Mouse (Mus musculus) intestine, embryonic 15.5 days (tissue): ENCODE results near the gene Irf2. TPM values are rescaled to one million over a fixed set of nuclear protein-coding genes. Genes with fewer than 3 reads are reported as not detected.

ENCODE experiments used
- ATAC-seq: fragments of 200-750 bp; cut with Nextera tagmentation; 2 replicates; pipeline ENCODE4 v1.8.0; 2017; ENCODE audit warnings: moderate TSS enrichment, moderate library complexity
- H3K27ac ChIP-seq: fragments of 300-500 bp; sonication (generic); 2 replicates; pipeline ENCODE4 v1.5.1; 2015; ENCODE audit warnings: mild to moderate bottlenecking, inconsistent platforms
- H3K27me3 ChIP-seq: fragments of 300-500 bp; sonication (generic); replicated peaks from 2 replicates; pipeline ENCODE4 v1.6.1; 2015; ENCODE audit warnings: inconsistent platforms
- H3K36me3 ChIP-seq: fragments of 300-500 bp; sonication (generic); 2 replicates; pipeline ENCODE4 v1.6.1; 2015; ENCODE audit warnings: inconsistent platforms
- H3K4me1 ChIP-seq: fragments of 300-500 bp; sonication (generic); replicated peaks from 2 replicates; pipeline ENCODE4 v1.6.1; 2015; ENCODE audit warnings: inconsistent platforms
- H3K4me2 ChIP-seq: fragments of 300-500 bp; sonication (generic); replicated peaks from 2 replicates; pipeline ENCODE4 v1.6.1; 2015; ENCODE audit warnings: mild to moderate bottlenecking, inconsistent platforms
- H3K4me3 ChIP-seq: fragments of 300-500 bp; sonication (generic); replicated peaks from 2 replicates; pipeline ENCODE4 v1.5.1; 2015; ENCODE audit warnings: inconsistent platforms
- H3K9ac ChIP-seq: fragments of 300-500 bp; sonication (generic); 2 replicates; pipeline ENCODE4 v1.6.1; 2015; ENCODE audit warnings: inconsistent platforms
- H3K9me3 ChIP-seq: fragments of 300-500 bp; sonication (generic); 2 replicates; pipeline ENCODE4 v1.6.1; 2016; ENCODE audit warnings: inconsistent platforms
- WGBS: fragments of 180-500 bp; shearing (Covaris S2); methylation state at CpG from one replicate; pipeline ENCODE4 v1.1.7; 2015; 5-methylcytosine and 5-hydroxymethylcytosine counted together
- polyA plus RNA-seq: library from polyadenylated mRNA; unstranded; fragments of >200 nt; fragmentation: Nextera tagmentation; extraction: Ambion mirVana; gene quantifications from 2 replicates; pipeline ENCODE4 v1.2.1, GENCODE M21; 2015

Irf2 gene
- polyA plus RNA-seq, 1 experiment from 2014 or later = 34.7 TPM

DNA sequence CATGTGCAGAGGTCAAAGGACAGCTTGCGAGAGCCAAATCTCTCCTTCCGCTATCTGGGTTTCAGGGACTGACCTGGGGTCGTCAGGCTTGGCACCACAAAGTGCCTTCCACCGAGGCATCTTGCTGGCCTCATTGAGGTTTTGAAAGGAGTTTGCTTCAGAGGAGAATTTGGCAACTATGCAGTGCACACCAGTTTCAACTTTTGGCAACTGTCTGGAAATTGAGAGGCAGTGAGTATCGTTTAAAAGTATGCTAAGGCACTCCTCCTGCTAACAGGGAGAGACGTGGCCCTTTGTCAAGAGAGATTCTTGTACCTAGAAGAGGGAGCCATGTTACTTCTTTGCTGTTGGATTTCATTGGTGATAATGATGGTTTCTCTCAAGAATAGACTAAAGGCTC is 21.9 kb downstream of the Irf2 start:
- H3K27ac ChIP-seq = peak overlapping the region; percentile 62
- 72% methylated on average over 6 of the region's 6 CpGs for WGBS
- no peaks in the 10 kb centered on the region for H3K27me3 ChIP-seq
- H3K4me2 ChIP-seq = no peak overlapping the region
- no peaks in the 10 kb centered on the region for H3K9me3 ChIP-seq
- no peaks in the 10 kb centered on the region for H3K36me3 ChIP-seq
- no peak overlapping the region for H3K9ac ChIP-seq
- 0 out of 2 replicates have a peak, but pooled peaks cover 11% of the 10 kb centered on the region for H3K4me1 ChIP-seq
- ATAC-seq = peak; percentile 27; the same call in 1 of the 2 replicates
- H3K4me3 ChIP-seq = no peak overlapping the region

DNA sequence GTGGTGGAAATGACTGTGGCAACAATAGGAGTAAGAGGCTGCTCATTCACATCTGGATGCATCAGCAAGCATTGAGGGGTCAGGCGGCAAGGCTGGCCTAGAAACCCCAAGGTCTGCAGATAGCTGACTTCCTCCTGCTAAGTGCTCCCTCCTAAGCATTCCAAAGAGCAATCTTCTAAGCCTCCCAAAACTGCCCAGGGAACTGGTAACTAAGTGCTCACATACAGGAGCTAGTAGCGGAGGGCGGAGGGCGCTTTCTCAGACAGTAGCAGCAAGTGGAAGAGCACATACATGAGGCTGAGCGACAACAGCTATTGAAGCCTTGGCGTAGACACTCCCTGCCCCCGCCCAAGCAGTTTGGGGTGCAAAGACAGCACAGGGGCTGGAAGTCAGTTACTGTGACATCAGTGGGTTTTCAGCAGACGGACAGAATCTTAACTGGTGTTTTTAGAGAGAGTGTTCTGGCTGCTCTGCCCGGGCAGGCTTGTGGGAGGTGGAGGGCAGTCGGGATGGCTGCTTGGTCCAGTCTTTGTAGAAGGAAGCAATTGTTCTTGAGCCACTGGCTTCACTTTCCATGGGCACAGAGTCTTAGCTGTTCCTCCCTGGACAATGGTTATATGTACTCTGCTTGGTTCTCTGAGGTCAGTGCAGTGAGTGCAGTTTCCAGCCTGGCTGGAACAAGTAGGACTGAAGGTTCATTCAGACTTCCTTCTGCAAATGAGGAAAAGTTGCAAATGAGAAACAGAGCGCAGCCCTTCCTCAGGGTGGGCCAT is 30.1 kb downstream of the Irf2 start:
- WGBS = 74% methylated on average over 11 of the region's 11 CpGs
- Histone ChIP-seq H3K27me3 (no peaks in the 10 kb centered on the region), H3K4me3 (no peak overlapping the region), H3K9me3 (no peaks in the 10 kb centered on the region), H3K9ac (no peak overlapping the region), H3K4me1 (peaks cover 7% of the 10 kb centered on the region), H3K27ac (0 out of 2 replicates have a peak overlapping the region, but pooled peaks have one; percentile 9), H3K36me3 (no peaks in the 10 kb centered on the region), H3K4me2 (no peak overlapping the region)
- ATAC-seq = peak; percentile 57; the same call in 1 of the 2 replicates

DNA sequence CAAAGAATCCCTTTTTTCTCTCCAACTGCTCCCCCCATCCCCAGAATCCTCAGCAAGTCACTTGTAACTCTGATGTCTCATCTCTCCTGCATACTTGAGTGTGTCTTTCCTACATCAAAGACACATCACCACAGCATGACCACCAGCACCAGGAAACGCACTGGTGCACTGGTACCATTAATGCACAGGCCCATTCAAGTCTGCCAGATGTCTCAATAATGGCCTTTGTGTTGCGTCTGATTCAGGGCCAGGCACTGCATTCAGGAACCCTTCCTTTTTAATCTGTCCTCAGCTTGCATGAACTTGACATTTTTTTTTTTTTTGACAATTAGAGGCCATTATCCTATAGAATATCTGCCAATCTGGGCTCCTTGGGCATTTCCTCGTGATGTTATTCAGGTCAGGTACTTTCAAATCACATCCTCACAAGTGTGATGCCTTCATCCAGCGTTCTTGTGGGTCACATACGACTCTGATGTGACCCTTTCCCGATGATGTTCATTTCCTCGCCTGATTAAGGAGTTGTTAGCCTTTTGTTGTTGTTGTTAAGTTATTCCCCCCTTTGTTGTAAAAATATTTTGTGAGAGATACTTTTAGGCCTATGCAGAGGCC is 31.5 kb downstream of the Irf2 start:
- H3K4me1 ChIP-seq = peaks cover 7% of the 10 kb centered on the region
- H3K27me3 ChIP-seq = no peaks in the 10 kb centered on the region
- H3K36me3 ChIP-seq = no peaks in the 10 kb centered on the region
- H3K9ac ChIP-seq = no peak overlapping the region
- no peak for ATAC-seq
- no peak overlapping the region for H3K27ac ChIP-seq
- no peak overlapping the region for H3K4me3 ChIP-seq
- no peaks in the 10 kb centered on the region for H3K9me3 ChIP-seq
- 86% methylated on average over 7 of the region's 7 CpGs for WGBS
- no peak overlapping the region for H3K4me2 ChIP-seq

DNA sequence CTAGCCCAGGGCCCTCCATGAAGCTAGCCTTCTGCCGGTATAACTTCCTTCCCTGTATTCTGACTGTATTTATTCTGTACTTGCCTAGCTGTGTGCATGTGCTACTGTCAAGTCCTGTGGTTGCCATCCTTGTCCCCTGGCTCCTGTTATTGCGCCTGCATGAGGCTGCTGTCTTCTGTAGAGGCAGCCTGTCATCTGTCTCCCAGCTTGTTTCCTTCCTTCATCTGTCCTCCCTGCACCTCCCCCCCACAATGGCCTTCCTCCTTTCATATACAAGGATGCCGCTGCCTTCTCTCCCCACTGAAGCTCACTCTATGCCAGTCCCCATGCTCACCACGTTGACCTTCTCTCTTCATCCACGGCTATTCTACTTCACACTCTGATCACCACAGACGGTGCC is 33.3 kb downstream of the Irf2 start:
- 84% methylated on average over 6 of the region's 6 CpGs for WGBS
- Histone ChIP-seq H3K4me3 (no peak overlapping the region), H3K4me1 (peaks cover 7% of the 10 kb centered on the region), H3K9me3 (no peaks in the 10 kb centered on the region), H3K36me3 (no peaks in the 10 kb centered on the region), H3K9ac (no peak overlapping the region), H3K27me3 (no peaks in the 10 kb centered on the region), H3K4me2 (no peak overlapping the region), H3K27ac (no peak overlapping the region)
- no peak for ATAC-seq

DNA sequence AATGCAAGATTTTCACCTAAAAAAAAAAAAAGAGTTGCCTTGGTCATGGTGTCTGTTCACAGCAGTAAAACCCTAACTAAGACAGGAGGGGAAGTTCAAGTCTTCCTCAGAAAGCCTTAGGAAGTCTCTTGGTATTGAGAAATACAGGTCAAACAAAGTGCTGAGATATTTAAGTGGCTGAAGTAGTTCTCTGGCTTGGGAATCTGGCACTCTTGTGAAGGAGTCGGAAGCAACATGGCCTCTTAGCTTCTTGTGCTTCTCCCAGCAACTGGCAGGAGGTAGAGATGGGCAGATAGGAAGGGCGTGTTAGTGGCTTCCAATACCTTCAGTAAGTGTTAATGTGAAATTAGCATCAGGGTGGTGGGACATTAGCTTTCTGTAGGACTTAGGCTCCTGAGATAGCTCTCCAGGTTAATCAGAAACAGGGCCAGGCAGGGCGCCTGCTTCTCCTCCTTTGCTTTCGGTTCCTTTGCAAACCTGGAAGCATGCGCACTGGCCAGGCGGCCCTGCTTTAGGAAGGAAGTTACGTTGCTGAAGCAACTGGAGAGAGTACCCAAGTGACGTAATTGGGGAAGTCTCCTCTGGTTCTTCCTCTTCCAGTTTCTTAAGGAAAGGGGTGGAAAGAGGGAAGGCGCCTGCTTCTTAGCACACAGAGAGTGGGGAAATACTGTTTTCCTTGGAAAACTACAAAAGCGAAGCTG is 38.4 kb downstream of the Irf2 start:
- no peaks in the 10 kb centered on the region for H3K27me3 ChIP-seq
- peaks cover 5% of the 10 kb centered on the region; the same call in 1 of the 2 replicates for H3K36me3 ChIP-seq
- no peaks in the 10 kb centered on the region for H3K4me1 ChIP-seq
- no peak for ATAC-seq
- no peak overlapping the region for H3K27ac ChIP-seq
- no peak overlapping the region for H3K4me2 ChIP-seq
- H3K9me3 ChIP-seq = no peaks in the 10 kb centered on the region
- 86% methylated on average over 10 of the region's 10 CpGs for WGBS
- H3K9ac ChIP-seq = no peak overlapping the region
- no peak overlapping the region for H3K4me3 ChIP-seq

DNA sequence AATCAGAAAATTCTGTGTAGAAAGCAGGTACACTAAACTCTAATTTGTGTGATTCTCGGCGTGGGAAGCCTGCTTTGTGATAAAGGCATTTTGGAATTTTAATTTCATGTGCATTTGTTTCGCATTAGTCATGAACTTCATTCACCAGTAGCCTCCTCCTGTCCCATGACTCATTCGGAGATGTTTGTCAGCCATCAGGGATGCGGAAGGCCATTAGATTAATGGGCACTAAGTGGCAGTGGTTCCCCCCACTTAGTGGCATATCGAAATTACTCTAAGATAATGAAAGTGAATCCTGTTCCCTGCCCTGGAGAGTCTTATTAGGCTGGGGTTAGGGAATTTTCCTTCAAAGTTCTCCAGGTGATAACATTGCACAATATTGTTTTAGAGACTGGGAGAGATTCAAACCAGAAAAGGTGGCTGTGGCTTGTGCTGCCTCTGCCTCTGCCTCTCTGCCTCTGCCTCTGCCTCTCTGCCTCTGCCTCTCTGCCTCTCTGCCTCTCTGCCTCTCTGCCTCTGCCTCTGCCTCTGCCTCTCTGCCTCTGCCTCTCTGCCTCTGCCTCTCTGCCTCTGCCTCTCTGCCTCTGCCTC is 41.6 kb downstream of the Irf2 start:
- H3K4me2 ChIP-seq = no peak overlapping the region
- H3K4me1 ChIP-seq = no peaks in the 10 kb centered on the region
- no peak overlapping the region for H3K9ac ChIP-seq
- no peaks in the 10 kb centered on the region for H3K27me3 ChIP-seq
- H3K9me3 ChIP-seq = no peaks in the 10 kb centered on the region
- H3K36me3 ChIP-seq = peaks cover 5% of the 10 kb centered on the region; the same call in 1 of the 2 replicates
- 77% methylated on average over 6 of the region's 6 CpGs for WGBS
- no peak overlapping the region for H3K4me3 ChIP-seq
- no peak for ATAC-seq
- no peak overlapping the region for H3K27ac ChIP-seq

DNA sequence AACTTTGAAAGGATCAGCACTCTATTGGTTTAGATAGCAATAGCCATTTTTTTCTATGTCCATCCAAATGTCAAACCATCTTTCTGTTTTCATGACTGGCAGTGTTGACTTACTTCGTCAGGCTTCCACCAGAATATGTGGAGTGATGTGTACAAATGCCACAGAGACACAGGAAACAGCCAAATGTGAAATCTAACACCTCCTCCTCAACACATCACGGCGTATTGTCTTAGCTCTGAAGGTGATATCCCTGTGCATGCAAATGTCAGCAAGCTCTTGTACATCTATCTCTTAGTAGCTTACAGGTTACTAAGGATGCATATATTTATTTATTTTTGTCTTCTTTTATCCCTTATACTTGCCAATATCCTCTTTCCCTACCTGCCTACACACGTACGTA is 42.7 kb downstream of the Irf2 start:
- no peaks in the 10 kb centered on the region for H3K27me3 ChIP-seq
- H3K4me2 ChIP-seq = no peak overlapping the region
- no peak overlapping the region for H3K9ac ChIP-seq
- H3K27ac ChIP-seq = no peak overlapping the region
- H3K36me3 ChIP-seq = peaks cover 5% of the 10 kb centered on the region; the same call in 1 of the 2 replicates
- WGBS = 90% methylated on average over 5 of the region's 5 CpGs
- H3K9me3 ChIP-seq = no peaks in the 10 kb centered on the region
- H3K4me3 ChIP-seq = no peak overlapping the region
- ATAC-seq = no peak
- no peaks in the 10 kb centered on the region for H3K4me1 ChIP-seq

DNA sequence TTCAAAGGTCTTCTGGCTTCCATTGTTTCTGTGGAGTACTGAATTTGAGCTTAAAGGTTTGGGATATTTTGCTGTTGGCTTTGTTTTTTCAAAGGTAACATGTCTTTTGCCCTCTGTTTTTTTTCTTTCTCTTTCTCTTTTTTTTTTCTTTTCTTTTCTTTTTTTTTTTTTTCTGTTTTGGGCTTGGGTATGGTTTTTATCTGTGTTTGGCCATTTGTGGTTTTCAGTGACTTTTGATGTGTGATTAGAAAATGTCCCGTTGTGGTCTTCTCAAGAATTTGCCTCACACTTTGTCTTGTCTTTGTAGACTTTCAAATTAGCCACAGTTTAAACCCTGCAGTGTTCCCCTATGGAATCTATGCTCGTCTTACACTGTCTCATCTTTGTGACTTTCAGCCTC is 45.5 kb downstream of the Irf2 start:
- Histone ChIP-seq H3K27ac (no peak overlapping the region), H3K27me3 (no peaks in the 10 kb centered on the region), H3K9ac (no peak overlapping the region), H3K4me2 (no peak overlapping the region), H3K9me3 (no peaks in the 10 kb centered on the region), H3K4me3 (no peak overlapping the region), H3K4me1 (no peaks in the 10 kb centered on the region), H3K36me3 (no peaks in the 10 kb centered on the region)
- no peak for ATAC-seq
- WGBS = 71% methylated on average over 2 of the region's 2 CpGs

DNA sequence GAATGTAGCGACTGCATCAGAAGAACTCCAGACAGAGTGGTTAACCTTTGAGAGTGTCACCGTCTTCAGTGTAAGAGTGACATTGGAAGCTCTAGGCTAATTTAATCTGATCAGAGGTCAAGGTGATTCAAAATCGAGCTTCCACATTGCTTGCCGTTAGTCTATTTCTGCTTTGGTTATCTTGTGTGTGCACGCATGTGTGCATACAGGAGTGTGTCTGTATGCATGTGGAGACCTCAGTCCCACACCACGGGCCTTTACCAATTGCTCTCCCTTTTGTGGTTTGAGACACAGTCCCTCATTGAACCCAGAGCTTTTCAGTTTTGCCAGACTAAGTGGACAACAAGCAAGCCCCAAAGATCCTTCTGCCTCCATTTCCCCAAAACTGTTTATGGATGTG is 46.4 kb downstream of the Irf2 start:
- ATAC-seq = no peak
- no peak overlapping the region for H3K27ac ChIP-seq
- H3K4me1 ChIP-seq = no peaks in the 10 kb centered on the region
- H3K4me2 ChIP-seq = no peak overlapping the region
- no peaks in the 10 kb centered on the region for H3K36me3 ChIP-seq
- no peak overlapping the region for H3K9ac ChIP-seq
- 90% methylated on average over 6 of the region's 6 CpGs for WGBS
- no peaks in the 10 kb centered on the region for H3K9me3 ChIP-seq
- no peak overlapping the region for H3K4me3 ChIP-seq
- H3K27me3 ChIP-seq = no peaks in the 10 kb centered on the region

DNA sequence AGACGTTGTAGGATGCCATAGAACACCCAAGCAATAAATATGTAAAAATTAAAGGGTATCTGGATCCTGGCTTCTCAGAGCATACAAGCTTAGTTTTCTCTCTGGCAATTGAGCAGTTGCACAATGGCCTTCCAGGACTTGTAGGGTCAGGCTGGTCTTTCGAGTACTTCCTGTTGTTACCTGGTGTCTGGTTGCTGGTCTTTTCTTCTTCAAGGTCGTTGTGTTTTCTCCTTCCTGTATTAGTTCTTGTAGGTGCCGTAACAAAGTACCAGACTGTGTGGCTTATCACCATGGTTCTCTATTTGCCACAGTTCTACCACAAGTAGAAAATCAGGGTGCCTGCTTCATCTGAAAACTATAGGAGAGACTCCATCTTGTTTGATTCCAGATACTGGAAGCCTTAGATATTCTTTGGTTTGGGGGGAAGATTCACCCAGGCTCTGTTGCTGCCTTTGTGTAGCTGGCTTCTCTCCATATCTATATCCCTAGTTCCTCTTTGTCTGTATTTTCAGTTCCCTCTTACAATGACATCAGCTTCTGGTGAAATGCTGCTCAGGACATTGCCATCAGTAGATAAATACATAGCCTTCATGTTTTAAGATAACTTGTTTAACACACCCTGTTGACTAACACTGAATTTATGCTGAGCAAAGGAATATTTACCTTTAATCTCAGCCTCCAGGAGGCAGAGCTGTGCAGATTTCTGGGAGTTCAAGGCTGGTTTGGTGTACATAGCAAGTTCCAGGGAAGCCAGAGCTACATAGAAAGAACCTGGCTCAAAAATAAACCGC is 49.8 kb downstream of the Irf2 start:
- Histone ChIP-seq H3K9me3 (no peaks in the 10 kb centered on the region), H3K36me3 (no peaks in the 10 kb centered on the region), H3K4me1 (0 out of 2 replicates have a peak, but pooled peaks cover 2% of the 10 kb centered on the region), H3K27ac (no peak overlapping the region), H3K4me2 (no peak overlapping the region), H3K9ac (no peak overlapping the region), H3K4me3 (no peak overlapping the region), H3K27me3 (no peaks in the 10 kb centered on the region)
- 79% methylated on average over 5 of the region's 5 CpGs for WGBS
- ATAC-seq = no peak

DNA sequence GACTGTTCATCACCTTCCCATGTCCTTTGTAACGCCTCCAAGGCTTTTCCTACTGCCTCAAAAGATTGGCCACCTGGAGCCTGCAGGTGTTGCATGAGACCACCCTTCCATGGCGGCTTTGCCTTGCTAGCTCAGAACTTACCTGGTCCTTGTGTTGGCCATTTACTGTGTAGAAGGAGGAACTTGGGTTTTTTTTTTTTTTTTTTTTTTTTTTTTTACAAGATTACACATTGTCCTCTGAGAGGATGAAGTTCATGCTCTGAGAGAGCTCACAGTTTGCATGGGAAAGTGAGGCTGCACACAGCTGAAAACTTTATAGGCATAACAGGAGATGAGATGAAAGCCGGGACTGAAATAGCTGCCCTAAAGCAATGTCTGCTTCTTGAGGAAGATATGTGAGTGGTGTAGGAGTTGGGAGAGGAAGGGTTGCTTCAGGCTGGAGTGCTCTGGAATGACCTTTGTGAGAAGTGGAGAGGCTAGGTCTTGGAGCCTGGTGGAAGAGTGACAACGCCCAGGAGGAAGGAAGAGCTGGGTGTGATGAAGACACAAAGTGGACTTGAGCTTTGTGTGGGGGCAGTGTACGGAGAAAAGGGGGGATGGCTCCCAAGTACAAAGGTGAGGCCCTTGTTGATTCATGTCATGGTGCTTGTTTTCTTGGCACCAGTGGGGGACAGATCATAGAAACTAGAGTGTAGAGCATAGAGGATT is 52.3 kb downstream of the Irf2 start:
- Histone ChIP-seq H3K27me3 (no peaks in the 10 kb centered on the region), H3K9me3 (no peaks in the 10 kb centered on the region), H3K4me1 (0 out of 2 replicates have a peak, but pooled peaks cover 2% of the 10 kb centered on the region), H3K36me3 (peaks cover under 1% of the 10 kb centered on the region; the same call in 1 of the 2 replicates), H3K4me3 (no peak overlapping the region), H3K27ac (no peak overlapping the region), H3K9ac (no peak overlapping the region), H3K4me2 (no peak overlapping the region)
- WGBS = 77% methylated on average over 5 of the region's 5 CpGs
- peak; percentile 54 for ATAC-seq
